Mouse (Mus musculus) heart, adult 18-20 months (tissue): Measurements from ENCODE around the gene Mcoln1. TPM values are rescaled to one million over a fixed set of nuclear protein-coding genes. Genes with fewer than 3 reads are reported as not detected.

ENCODE experiments used
- DNase-seq, 2 experiments: peaks; one replicate each; pipeline ENCODE4 v3.0.0; 2021 to 2022; ENCODE audit warnings: mixed read lengths in 1 of 2
- long read RNA-seq, 2 experiments: library from polyadenylated mRNA; stranded (forward); transcript quantifications; one replicate each; pipeline ENCODE4 v2.0.0; 2021
- total RNA-seq, 2 experiments: library from RNA; stranded (reverse); gene quantifications; 2 replicates each; pipeline ENCODE4 v1.2.3; 2021

Mcoln1 gene
- total RNA-seq = 10 to 100 TPM; 17.8 to 21.0 TPM
- long read RNA-seq, experiment 1, partial matches to known transcripts = 0 of 4 reads
- long read RNA-seq, experiment 1, other reads (novel, unspliced or antisense) = 1 of 4 reads
- long read RNA-seq, experiment 2, partial matches to known transcripts = 0 of 3 reads
- long read RNA-seq, experiment 2, other reads (novel, unspliced or antisense) = 1 of 3 reads

DNA sequence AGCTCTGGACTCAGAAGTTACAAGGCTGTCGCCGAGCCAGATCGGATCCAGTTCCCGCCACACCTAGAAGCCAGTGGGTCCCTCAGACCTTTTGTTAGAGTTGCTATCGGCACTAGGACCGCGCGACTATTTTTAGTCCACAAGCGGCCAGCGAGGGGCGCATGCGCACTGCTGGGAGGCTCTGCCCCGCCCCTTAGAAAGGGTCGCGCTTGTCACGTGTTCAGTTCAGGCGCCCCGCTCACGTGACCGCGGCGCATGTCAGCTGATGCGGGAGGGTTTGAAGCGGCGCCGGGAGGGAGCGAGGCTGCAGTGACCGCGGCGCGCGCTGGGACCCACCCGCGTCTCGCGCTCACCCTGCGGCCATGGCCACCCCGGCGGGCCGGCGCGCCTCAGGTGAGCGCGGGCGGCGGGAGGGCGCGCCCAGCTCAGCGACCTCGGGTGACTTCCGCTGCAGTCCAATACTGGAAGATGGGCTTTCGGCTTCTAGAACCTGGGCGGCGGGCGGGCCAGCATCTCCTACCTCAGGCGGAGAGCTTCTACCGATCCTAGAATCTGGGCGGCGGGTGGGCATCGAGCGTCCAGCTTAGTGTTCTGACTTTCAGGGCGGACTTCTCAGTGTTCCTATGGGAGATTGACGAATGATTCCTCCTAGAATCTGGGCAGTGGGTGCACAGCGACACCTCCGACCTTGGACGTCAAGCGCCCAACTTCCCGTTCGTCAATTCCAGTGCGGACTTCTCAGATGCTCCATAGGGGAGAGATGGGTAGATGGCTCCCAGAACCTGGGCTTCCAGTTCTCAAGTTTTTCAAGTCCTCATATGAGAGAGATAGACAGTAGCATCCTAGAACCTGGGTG lies at the start of gene Mcoln1:
TSS of gene Mcoln1 (plus strand) at position 223 of the 856 bp plus-strand sequence.
- peak; percentile 98 for DNase-seq

DNA sequence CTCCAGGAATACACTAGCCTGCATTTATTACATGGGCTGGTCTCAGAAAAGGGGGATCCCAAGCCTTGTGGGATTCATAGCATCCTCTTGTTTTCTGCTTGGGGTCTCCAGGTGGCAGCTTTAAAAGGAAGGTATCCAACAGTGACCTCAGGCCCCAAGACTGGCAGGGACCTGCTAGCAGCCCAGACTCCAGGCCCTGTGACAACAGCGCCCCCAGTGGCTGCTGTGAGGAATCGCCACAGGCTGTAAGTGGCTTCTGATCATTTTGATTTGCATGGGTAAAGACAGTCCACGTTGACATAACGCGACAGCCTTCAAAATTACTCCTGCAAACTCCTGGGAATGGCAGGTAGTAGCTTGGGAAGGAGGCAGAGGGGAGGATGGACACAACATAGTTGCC lies 49.6 kb upstream of the Mcoln1 start:
- DNase-seq = peak; percentile 32 to 70

DNA sequence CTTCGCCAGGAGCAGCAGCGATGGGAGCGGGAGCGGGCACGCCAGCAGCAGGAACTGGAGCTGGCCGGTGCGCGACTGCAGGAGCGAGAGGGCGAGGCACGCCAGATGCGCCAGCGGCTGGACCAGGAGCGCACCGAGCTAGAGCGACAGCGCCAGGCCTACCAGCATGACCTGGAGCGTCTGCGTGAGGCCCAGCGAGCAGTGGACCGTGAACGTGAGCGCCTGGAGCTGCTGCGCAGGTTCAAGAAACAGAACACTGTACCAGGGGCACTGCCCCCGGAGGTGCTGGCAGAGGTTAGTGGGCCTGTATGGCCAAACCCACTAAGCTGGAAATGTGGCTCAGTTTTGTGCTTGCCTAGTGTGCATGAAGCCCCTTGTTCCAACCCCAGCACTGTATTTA lies 48.3 kb upstream of the Mcoln1 start:
- DNase-seq = no peak

DNA sequence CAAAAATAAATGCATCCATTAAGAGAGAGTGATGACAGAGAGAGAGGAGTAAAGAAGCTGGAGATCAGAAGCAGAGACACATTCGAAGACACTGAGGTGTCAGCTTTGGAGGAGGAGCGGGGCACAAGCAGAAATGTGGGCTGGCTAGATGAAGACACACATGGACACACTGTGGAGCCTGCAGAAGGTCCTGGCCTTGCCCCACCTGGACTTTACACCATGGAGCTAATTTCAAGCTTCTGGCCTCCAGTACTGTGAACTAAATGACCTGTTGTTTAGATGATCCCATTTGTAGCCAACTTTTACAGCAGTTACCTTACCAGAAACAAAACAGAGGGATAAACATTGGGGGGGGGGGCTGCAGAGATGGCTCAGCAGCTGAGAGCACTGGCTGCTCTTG lies 37.0 kb upstream of the Mcoln1 start:
- DNase-seq = no peak

DNA sequence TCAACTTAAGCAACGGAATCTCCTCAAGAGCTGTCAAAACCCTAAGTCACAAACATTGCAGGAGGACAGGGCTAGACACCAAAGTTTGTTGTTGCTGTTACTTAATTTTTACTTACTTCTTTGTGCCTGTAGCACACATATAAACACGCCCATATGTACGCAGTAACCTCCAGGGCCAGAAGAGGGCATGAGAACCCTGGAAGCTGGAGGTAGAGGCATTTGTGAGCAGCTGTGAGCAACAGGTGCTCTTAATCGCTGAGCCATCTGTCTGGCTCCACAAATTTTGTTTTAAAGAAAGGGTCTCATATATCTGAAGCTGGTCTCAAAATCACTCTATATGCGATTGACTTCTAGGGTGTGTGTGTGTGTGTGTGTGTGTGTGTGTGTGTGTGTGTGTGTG lies 35.9 kb upstream of the Mcoln1 start:
- DNase-seq = no peak

DNA sequence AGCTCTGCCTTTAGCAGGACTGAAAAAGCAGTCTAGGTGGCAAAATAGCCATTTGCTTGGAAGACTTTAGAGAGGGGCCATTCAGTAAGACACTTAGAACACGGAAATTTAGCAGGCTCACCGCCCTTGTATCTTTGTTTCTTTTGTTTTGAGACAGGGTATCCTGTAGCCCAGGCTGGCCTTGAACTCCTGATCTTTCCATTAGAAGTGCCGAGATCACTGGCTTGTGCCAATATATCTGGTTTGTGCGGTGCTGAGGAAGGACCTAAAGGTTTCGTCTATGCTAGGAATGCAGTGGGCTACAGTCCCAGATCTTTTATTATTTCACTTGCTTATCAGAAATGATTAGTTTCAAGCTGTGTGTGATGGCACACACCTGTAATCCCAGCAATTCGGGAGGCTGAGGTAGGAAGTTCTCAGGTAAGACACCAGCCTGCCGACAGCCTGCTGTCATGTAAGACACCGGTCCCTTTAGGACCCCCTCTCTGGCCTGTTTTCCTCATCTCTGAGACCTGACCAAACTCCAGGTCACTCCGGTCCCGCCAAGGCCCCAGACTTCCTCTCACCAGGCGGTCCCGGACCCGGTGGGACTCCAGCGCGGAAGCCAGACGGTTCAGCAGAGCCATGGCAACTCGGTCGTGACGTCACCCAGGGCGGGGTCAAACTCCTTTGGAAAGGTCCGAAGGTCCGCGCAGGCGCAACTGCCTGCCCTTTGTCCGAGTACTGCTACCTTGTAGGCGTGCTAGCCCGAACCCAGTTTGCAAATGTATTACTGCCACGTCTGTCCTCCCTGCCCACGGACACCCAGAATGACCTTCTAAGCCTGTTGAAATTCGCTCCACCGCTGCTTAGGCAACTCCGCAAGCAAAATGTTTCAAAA lies 33.0 kb upstream of the Mcoln1 start, which contains the start of gene Pex11g:
TSS of gene Pex11g (minus strand) at position 675 of the 880 bp plus-strand sequence.
- peak; percentile 98 to 100 for DNase-seq

DNA sequence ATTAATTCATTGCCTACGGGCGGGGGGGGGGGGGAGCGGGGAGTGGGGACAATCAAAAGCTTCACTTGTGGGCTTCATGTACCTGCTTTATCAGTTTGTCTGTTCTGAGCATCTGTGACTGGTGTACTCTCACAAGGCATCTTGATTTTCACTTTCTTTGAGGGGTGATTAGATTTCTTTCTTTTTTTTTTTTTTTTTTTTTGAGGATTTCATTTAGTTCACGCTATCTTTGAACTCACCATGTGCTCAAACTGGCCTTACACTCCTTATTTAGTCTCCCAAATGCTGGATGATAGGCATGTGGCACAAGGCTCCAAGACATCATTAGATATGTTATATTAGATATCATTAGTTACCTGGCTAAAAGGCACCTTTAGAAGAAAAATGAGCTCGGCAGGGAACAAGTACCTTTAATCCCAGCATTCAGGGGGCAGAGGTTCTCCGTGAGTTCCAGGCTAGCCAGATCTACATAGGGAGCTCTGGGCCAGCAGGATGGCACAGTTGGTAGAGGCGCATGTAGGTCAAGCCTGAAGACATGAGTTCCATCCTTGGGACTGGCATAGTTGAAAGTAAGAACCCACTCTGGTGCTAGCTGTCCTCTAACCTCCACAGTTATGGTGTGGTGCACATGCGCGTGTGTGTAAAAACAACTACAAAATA lies 32.2 kb upstream of the Mcoln1 start:
- DNase-seq = peak in 1 of 2 experiments; percentile 19

DNA sequence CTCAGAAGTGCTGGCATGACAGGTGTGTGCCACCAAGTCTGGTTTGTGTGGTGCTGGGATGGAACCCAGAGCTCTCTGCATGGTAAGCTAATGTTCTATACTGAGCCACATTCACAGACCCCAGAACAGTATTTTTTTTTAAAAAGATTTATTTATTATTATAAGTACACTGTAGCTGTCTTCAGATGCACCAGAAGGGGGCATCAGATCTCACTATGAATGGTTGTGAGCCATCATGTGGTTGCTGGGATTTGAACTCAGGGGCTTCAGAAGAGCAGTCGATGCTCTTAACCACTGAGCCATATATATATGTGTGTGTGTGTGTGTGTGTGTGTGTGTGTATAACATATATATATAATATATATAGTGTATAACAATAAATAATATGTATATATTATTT lies 31.4 kb upstream of the Mcoln1 start:
- no peak for DNase-seq

DNA sequence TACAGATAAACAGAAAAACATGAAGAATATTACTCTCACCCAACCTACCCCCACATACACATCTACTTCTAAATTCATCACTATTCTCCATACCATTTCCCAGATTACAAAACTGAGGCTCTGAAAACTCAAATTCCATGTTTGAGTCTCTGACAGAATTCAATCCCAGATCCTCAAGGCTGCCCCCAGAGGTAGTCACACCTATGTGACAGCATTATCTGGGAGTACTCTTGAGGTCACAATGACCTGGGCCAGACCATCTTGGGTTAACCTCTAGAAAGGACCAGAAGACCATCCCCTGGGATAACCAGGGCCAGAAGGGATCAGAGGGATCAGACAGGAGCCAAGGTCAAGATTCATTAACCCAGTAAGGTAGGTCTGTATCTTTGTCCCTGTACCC lies 29.7 kb upstream of the Mcoln1 start, which contains the start of gene Tex45:
TSS of gene Tex45 (plus strand) at position 301 of the 400 bp plus-strand sequence.
- DNase-seq = no peak

DNA sequence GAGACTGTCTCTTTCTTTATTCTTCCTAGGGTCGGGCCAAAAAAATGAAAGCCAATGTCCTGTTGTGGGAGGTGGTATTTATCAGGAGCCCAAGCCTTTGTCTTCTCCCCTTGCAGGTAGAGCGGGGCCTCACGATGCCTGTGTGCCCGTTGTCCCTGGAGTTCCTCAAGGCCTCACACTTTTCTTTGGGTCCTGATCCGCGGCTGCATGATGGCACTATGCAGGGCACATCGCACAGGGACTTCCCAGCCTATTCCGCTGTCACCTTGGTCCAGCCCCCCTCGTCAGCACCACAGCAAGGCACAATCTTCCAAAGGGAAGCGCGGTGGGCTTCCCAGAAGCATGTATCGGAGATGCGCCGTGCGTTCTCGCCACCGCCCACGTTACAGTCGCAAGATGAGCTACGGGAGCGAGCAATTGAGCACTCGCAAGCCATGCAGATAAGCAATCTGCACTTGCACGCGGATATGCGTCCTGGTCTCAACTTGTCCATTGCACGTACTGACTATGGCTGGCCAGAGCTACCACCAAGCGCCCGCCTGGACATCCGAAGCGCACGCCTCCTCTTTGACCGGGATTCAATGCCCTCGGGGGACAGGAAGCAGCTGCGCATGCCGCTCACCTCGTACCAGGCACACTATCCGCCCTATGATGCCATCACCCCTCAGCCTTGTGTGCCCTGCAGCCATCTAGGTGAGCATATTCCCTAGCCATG lies 24.4 kb upstream of the Mcoln1 start:
- DNase-seq = no peak

DNA sequence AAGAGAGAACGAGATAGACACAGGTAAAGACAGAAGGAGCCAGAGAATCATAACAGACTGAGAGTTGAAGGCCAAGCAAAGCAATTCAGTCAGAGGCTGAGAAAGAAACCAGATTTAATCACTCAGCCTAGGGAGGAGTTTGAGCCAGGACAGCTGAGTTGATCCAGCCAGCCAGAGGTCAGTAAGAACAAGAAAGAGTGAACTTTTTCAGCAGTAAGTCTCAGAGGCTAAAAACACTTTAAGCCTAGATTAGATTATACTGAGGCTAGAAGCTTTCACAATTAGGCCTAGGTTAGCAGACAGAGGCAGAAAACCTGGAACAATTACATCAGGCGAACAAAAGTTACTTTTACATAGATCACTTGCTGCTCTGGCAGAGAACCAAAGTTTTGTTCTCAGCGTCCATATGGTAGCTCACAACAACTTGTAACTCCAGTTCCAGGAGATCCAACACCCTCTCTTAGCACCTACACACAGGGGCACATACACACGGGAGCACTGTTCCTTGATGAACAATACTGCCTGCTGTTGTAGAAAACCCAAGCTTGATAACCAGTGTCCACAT lies 20.0 kb upstream of the Mcoln1 start:
- no peak for DNase-seq

DNA sequence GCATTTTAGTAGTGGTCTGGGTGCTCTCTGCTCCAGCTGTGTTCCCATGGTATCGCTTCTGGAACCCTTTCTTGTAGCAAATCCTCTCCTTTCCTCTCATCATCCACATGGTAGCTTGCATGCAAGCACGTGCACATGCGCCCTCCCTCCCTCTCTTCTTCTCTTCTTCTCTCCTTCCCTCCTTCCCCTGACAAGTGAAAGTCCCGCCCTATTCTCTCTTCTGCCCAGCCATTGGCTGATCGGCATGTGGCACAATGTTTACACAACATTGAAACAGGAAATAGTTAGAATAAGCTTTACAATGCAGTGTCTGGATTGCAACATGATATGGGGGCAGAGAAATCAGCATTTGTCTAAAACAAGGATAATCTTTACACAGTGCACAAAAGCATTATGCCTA lies 18.7 kb upstream of the Mcoln1 start:
- DNase-seq = no peak

DNA sequence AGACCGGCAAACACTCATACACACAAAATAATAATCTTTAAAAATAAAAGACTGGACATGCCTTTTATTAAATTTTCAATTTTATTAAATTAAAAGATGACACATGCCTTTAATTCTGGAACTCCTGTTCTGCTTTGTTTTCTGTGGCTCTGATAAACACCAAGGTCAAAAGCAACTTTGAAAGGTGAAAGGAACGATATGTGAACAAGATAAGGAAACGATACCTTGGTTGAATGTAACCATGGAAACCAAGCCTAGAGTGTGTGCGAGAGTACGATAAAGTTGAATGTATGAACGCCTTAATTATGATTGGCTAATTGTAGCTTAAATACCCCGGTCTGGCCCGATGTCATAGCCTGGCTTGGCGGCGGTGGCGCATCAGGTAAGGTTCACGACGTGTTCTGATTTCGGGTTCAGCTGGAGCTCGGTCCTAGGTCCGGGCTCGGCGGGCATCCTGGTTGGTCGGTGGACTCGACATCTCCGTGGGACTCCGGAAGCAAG lies 18.0 kb upstream of the Mcoln1 start:
- no peak for DNase-seq

DNA sequence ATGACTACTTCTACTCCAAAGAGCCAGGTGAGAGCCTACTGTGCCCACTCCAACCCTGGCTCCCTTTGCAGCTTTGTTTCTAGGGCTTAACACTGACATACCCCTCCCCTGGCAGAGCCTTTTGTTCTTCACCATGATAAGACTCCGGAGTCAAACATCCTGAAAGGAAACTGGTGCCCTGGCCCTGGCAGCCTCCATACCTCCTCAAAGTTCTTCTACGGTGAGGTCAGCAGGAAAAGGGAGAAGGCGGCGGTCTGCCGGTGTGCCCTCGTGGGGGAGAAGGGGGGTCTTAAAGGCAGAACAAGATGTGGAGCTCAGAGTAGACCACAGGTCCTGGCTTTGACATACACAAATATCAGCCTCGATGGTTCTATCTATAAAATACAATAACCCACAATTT lies 16.7 kb upstream of the Mcoln1 start:
- no peak for DNase-seq

DNA sequence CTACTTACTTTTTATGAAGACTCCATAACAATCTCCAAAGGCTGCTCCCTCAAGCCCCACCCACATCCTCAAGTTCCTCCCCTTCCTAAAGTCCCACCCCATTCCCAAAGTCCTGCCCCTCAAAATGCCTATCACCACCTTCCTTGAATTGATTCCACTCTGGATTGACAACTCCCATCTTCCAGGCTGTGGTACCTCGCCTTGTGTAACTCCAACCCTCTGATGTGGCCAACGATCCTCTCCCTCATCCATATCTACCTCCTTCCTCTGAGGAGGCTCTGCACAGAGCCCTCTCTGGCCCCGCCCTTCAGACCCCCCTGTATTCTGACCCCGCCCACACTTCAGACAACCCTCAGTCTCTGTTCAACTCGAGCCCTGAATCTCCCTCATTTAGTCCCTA lies 15.1 kb upstream of the Mcoln1 start:
- no peak for DNase-seq

DNA sequence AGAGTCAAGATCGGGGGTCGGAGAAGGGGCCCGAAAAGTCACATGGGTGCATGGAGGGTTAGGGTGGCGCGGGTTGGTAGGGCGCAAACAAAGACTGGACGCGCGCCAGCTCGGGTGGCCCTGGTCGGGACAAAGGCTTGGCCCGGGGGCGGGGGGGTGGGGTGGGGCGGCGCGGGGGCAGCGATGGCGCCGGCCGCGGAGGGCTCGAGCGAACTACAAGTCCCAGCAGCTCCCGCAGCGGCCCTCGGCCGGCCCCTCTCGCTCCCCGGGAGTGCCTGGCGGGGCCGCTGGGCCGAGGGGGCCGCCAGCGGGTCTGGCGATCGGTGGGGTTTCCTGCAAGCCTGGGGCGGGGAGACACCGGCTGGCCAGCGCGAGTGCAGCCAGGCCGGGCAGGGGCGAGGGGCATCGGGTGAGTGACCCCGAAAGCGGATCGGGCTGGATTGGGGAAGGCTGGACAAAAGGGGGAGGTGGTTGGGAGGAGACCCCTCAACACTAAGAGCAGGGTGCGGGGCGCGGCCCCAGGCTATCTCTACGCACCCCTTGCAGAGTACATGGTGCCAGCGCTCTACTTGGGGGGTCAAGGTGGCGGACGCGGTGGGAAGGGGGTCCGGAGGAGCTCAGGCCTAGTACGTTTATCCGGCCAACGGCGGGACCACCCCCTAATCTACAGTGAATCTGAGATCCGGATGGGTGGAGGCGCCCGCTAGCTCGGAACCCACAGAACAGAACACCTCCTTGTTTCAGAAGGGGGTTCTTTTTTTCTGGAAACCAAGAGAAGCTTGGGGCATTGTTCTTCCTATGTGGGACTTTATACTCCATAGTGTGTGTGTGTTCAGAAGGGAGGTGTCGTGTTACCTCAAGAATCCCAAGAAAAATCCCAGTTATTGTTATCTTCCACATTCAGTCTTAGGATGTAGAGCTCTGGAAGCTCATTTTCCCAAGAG lies 7.1 kb upstream of the Mcoln1 start, which contains the start of gene Zfp358:
TSS of gene Zfp358 (plus strand) at position 238 of the 944 bp plus-strand sequence.
- peak; percentile 73 to 84 for DNase-seq

DNA sequence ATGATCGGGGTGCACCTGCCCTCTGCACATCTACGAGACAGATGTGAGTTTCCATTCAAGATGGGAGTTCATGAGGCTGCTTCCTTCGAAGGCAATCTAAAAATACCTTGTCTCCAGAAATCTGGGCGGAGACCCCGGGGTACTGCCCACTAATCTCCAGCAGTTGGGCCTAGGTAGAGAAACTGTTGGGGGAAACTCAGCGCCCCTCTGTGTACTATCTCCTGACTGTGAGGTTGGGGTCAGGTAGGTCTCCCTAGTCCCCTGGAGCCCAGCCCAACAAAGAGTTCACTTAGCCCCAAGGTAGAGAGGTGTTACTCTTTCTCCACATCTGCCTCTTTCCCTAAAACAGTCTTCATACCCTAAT lies 6.4 kb upstream of the Mcoln1 start:
- DNase-seq = no peak

DNA sequence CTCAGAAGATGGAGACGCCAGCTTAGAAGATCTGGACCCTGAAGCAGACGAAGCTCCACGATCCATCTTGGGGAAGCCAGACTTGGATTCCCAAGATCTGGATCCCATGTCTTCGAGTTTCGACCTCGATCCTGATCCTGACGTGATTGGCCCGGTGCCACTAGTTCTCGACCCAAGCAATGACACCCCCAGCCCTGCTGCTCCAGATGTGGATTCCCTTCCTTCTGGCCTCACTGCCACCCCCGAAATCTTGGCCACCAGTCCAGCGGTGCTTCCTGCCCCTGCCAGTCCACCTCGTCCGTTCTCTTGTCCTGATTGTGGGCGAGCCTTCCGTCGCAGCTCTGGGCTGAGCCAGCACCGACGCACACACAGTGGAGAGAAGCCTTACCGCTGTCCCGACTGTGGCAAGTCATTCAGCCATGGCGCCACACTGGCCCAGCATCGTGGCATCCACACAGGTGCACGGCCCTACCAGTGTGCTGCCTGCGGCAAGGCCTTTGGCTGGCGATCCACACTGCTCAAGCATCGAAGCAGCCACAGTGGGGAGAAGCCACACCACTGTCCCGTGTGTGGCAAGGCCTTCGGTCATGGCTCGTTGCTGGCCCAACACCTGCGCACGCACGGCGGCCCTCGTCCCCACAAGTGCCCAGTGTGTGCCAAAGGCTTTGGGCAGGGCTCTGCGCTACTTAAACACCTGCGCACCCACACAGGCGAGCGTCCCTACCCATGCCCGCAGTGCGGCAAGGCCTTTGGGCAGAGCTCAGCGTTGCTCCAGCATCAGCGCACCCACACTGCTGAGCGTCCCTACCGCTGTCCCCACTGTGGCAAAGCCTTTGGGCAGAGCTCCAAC lies 4.5 kb upstream of the Mcoln1 start:
- no peak for DNase-seq

DNA sequence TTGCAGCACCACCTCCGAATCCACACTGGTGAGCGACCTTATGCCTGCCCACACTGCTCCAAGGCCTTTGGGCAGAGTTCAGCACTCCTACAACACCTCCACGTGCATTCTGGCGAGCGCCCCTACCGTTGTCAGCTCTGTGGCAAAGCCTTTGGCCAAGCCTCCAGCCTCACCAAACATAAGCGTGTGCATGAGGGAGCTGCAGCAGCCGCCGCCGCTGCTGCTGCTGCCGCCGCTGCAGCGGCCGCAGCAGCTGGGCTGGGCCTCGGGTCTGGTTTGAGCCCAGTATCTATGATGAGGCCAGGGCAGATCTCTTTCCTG lies 3.9 kb upstream of the Mcoln1 start:
- DNase-seq = no peak
